Mouse (Mus musculus) liver, embryonic 13.5 days (tissue): Measurements from ENCODE around the gene Brip1. TPM values are rescaled to one million over a fixed set of nuclear protein-coding genes. Genes with fewer than 3 reads are reported as not detected.

Source experiments
- ATAC-seq: fragments of 200-750 bp; cut with Nextera tagmentation; 2 replicates; pipeline ENCODE4 v1.8.0; 2017; ENCODE audit warnings: low read depth, mild to moderate bottlenecking, moderate number of reproducible peaks, moderate library complexity
- DNase-seq: peaks from one replicate; pipeline ENCODE4 v3.0.0; 2022
- H3K27ac ChIP-seq: fragments of 300-500 bp; sonication (generic); 2 replicates; pipeline ENCODE4 v1.5.1; 2015; ENCODE audit warnings: moderate library complexity, mild to moderate bottlenecking, inconsistent platforms
- H3K27me3 ChIP-seq: fragments of 300-500 bp; sonication (generic); 2 replicates; pipeline ENCODE4 v1.6.1; 2015; ENCODE audit warnings: mild to moderate bottlenecking, inconsistent platforms
- H3K36me3 ChIP-seq: fragments of 300-500 bp; sonication (generic); 2 replicates; pipeline ENCODE4 v1.6.1; 2015; ENCODE audit warnings: mild to moderate bottlenecking, inconsistent platforms
- H3K4me1 ChIP-seq: fragments of 300-500 bp; sonication (generic); replicated peaks from 2 replicates; pipeline ENCODE4 v1.6.1; 2015; ENCODE audit warnings: inconsistent platforms
- H3K4me2 ChIP-seq: fragments of 300-500 bp; sonication (generic); 2 replicates; pipeline ENCODE4 v1.6.1; 2015; ENCODE audit warnings: inconsistent platforms, mild to moderate bottlenecking, moderate library complexity
- H3K4me3 ChIP-seq: fragments of 300-500 bp; sonication (generic); replicated peaks from 2 replicates; pipeline ENCODE4 v1.5.1; 2015; ENCODE audit warnings: mild to moderate bottlenecking, inconsistent platforms
- H3K9ac ChIP-seq: fragments of 300-500 bp; sonication (generic); 2 replicates; pipeline ENCODE4 v1.6.1; 2015; ENCODE audit warnings: mild to moderate bottlenecking, inconsistent platforms
- H3K9me3 ChIP-seq: fragments of 300-500 bp; sonication (generic); replicated peaks from 2 replicates; pipeline ENCODE4 v1.6.1; 2016; ENCODE audit warnings: inconsistent platforms
- WGBS: fragments of 180-500 bp; shearing (Covaris S2); methylation state at CpG from one replicate; pipeline ENCODE4 v1.1.7; 2015; ENCODE audit not compliant: insufficient replicate concordance; 5-methylcytosine and 5-hydroxymethylcytosine counted together
- polyA plus RNA-seq: library from polyadenylated mRNA; unstranded; fragments of >200 nt; fragmentation: Nextera tagmentation; extraction: Ambion mirVana; gene quantifications from 2 replicates; pipeline ENCODE4 v1.2.1, GENCODE M21; 2015

Brip1 gene
- polyA plus RNA-seq, 1 experiment from 2014 or later, result 7.4 TPM

- Histone ChIP-seq H3K9ac (no peak overlapping the region), H3K9me3 (no peaks in the 10 kb centered on the region), H3K27me3 (no peaks in the 10 kb centered on the region), H3K36me3 (peaks cover 9% of the 10 kb centered on the region), H3K4me2 (no peak overlapping the region), H3K4me3 (no peak overlapping the region), H3K27ac (no peak overlapping the region), H3K4me1 (no peaks in the 10 kb centered on the region)
- no peak for DNase-seq
- ATAC-seq, result no peak
Measured at GRCm38 (mm10) chr11:86106596-86106995, 94.4 kb downstream of the Brip1 start.

GRCm38 (mm10) chr11:86101191-86101590 is 99.8 kb downstream of the Brip1 start:
- Histone ChIP-seq H3K9me3 (0 out of 2 replicates have a peak, but pooled peaks cover 4% of the 10 kb centered on the region), H3K9ac (no peak overlapping the region), H3K4me3 (no peak overlapping the region), H3K4me2 (no peak overlapping the region), H3K36me3 (peaks cover 18% of the 10 kb centered on the region), H3K4me1 (no peaks in the 10 kb centered on the region), H3K27me3 (no peaks in the 10 kb centered on the region), H3K27ac (no peak overlapping the region)
- WGBS, result 81% methylated on average over 6 of the region's 6 CpGs
- DNase-seq (no peak), ATAC-seq (no peak)

- H3K27ac ChIP-seq, result no peak overlapping the region
- ATAC-seq, result no peak
Measured at GRCm38 (mm10) chr11:86099341-86099740, 101.7 kb downstream of the Brip1 start.

GRCm38 (mm10) chr11:86088815-86089214 is 112.2 kb downstream of the Brip1 start:
- Histone ChIP-seq H3K4me3 (no peak overlapping the region), H3K27me3 (no peaks in the 10 kb centered on the region), H3K27ac (no peak overlapping the region), H3K4me2 (no peak overlapping the region), H3K9ac (no peak overlapping the region), H3K9me3 (no peaks in the 10 kb centered on the region), H3K36me3 (no peaks in the 10 kb centered on the region), H3K4me1 (0 out of 2 replicates have a peak, but pooled peaks cover 2% of the 10 kb centered on the region)
- DNase-seq (no peak), ATAC-seq (no peak)

More at GRCm38 (mm10) chr11:86099341-86099740, 101.7 kb downstream of the Brip1 start:
- H3K9me3 ChIP-seq, result 0 out of 2 replicates have a peak, but pooled peaks cover 4% of the 10 kb centered on the region
- no peak overlapping the region for H3K4me3 ChIP-seq
- no peak for DNase-seq
- no peak overlapping the region for H3K4me2 ChIP-seq
- H3K36me3 ChIP-seq, result peaks cover 18% of the 10 kb centered on the region
- H3K4me1 ChIP-seq, result no peaks in the 10 kb centered on the region
- 51% methylated on average over 2 of the region's 2 CpGs for whole genome bisulfite sequencing
- no peak overlapping the region for H3K9ac ChIP-seq
- no peaks in the 10 kb centered on the region for H3K27me3 ChIP-seq

GRCm38 (mm10) chr11:86084522-86084921 is 116.5 kb downstream of the Brip1 start:
- Histone ChIP-seq H3K4me3 (no peak overlapping the region), H3K9ac (no peak overlapping the region), H3K36me3 (peaks cover 3% of the 10 kb centered on the region), H3K27ac (no peak overlapping the region), H3K27me3 (no peaks in the 10 kb centered on the region), H3K4me1 (0 out of 2 replicates have a peak, but pooled peaks cover 2% of the 10 kb centered on the region), H3K4me2 (no peak overlapping the region), H3K9me3 (no peaks in the 10 kb centered on the region)
- 66% methylated on average over 4 of the region's 4 CpGs for WGBS
- no peak for DNase-seq
- ATAC-seq, result no peak

GRCm38 (mm10) chr11:86078025-86078424 is 123.0 kb downstream of the Brip1 start:
- Histone ChIP-seq H3K36me3 (peaks cover 18% of the 10 kb centered on the region), H3K4me3 (no peak overlapping the region), H3K9ac (no peak overlapping the region), H3K27me3 (no peaks in the 10 kb centered on the region), H3K4me1 (no peaks in the 10 kb centered on the region), H3K9me3 (no peaks in the 10 kb centered on the region), H3K27ac (no peak overlapping the region), H3K4me2 (no peak overlapping the region)
- 67% methylated on average over 8 of the region's 8 CpGs for WGBS
- DNase-seq, result no peak
- ATAC-seq, result no peak

GRCm38 (mm10) chr11:86076966-86077365 is 124.0 kb downstream of the Brip1 start:
- peaks cover 18% of the 10 kb centered on the region for H3K36me3 ChIP-seq
- ATAC-seq (no peak), DNase-seq (no peak)
- no peaks in the 10 kb centered on the region for H3K27me3 ChIP-seq
- H3K9ac ChIP-seq, result no peak overlapping the region
- 81% methylated on average over 7 of the region's 7 CpGs for WGBS
- H3K4me1 ChIP-seq, result no peaks in the 10 kb centered on the region
- H3K4me2 ChIP-seq, result no peak overlapping the region
- H3K27ac ChIP-seq, result no peak overlapping the region
- H3K9me3 ChIP-seq, result no peaks in the 10 kb centered on the region
- no peak overlapping the region for H3K4me3 ChIP-seq

GRCm38 (mm10) chr11:86076403-86076802 is 124.6 kb downstream of the Brip1 start:
- H3K27me3 ChIP-seq, result no peaks in the 10 kb centered on the region
- no peaks in the 10 kb centered on the region for H3K9me3 ChIP-seq
- H3K27ac ChIP-seq, result no peak overlapping the region
- ATAC-seq (no peak), DNase-seq (no peak)
- no peak overlapping the region for H3K4me3 ChIP-seq
- 81% methylated on average over 5 of the region's 5 CpGs for WGBS
- H3K9ac ChIP-seq, result no peak overlapping the region
- H3K4me2 ChIP-seq, result no peak overlapping the region
- peaks cover 18% of the 10 kb centered on the region for H3K36me3 ChIP-seq
- H3K4me1 ChIP-seq, result no peaks in the 10 kb centered on the region

GRCm38 (mm10) chr11:86075371-86075770 is 125.6 kb downstream of the Brip1 start:
- Histone ChIP-seq H3K27ac (no peak overlapping the region), H3K36me3 (peaks cover 17% of the 10 kb centered on the region), H3K4me1 (no peaks in the 10 kb centered on the region), H3K9me3 (no peaks in the 10 kb centered on the region), H3K4me2 (no peak overlapping the region), H3K9ac (no peak overlapping the region), H3K4me3 (no peak overlapping the region), H3K27me3 (no peaks in the 10 kb centered on the region)
- ATAC-seq (no peak), DNase-seq (no peak)
- 78% methylated on average over 1 of the region's 1 CpGs for WGBS

- no peak overlapping the region for H3K9ac ChIP-seq
- no peak overlapping the region for H3K4me3 ChIP-seq
- DNase-seq, result no peak
- no peak overlapping the region for H3K4me2 ChIP-seq
- H3K36me3 ChIP-seq, result peaks cover 4% of the 10 kb centered on the region; the same call in 1 of the 2 replicates
- no peak for ATAC-seq
- H3K9me3 ChIP-seq, result no peaks in the 10 kb centered on the region
- H3K4me1 ChIP-seq, result no peaks in the 10 kb centered on the region
- H3K27me3 ChIP-seq, result no peaks in the 10 kb centered on the region
- WGBS, result 80% methylated on average over 6 of the region's 6 CpGs
- no peak overlapping the region for H3K27ac ChIP-seq
Measured at GRCm38 (mm10) chr11:86068651-86069050, 132.3 kb downstream of the Brip1 start.

- WGBS, result 75% methylated on average over 8 of the region's 8 CpGs
- no peak for ATAC-seq
- no peak overlapping the region for H3K4me2 ChIP-seq
- H3K36me3 ChIP-seq, result peaks cover 4% of the 10 kb centered on the region; the same call in 1 of the 2 replicates
- no peak overlapping the region for H3K4me3 ChIP-seq
- H3K4me1 ChIP-seq, result no peaks in the 10 kb centered on the region
- no peak overlapping the region for H3K27ac ChIP-seq
- H3K9ac ChIP-seq, result no peak overlapping the region
- H3K27me3 ChIP-seq, result no peaks in the 10 kb centered on the region
- DNase-seq, result no peak
- H3K9me3 ChIP-seq, result no peaks in the 10 kb centered on the region
Measured at GRCm38 (mm10) chr11:86067154-86067553, 133.8 kb downstream of the Brip1 start.

- H3K9ac ChIP-seq, result no peak overlapping the region
- no peaks in the 10 kb centered on the region for H3K9me3 ChIP-seq
- no peak overlapping the region for H3K27ac ChIP-seq
- ATAC-seq (no peak), DNase-seq (no peak)
- H3K4me1 ChIP-seq, result no peaks in the 10 kb centered on the region
- WGBS, result 71% methylated on average over 5 of the region's 5 CpGs
- H3K36me3 ChIP-seq, result peaks cover 9% of the 10 kb centered on the region
- no peak overlapping the region for H3K4me2 ChIP-seq
- H3K4me3 ChIP-seq, result no peak overlapping the region
- H3K27me3 ChIP-seq, result no peaks in the 10 kb centered on the region
Measured at GRCm38 (mm10) chr11:86064881-86065280, 136.1 kb downstream of the Brip1 start.
